Mouse (Mus musculus) cerebellum, postnatal 14 days (tissue): ENCODE data around the gene Erc2.

Source experiments
- DNase-seq, 2 experiments: peaks; one replicate each; pipeline ENCODE4 v3.0.0; 2021; ENCODE audit warnings: mixed read lengths in 2 of 2

Erc2 gene

GRCm38 (mm10) chr14:28238336-28239048 lies 616.3 kb downstream of the Erc2 start:
- DNase-seq = no peak

GRCm38 (mm10) chr14:28240111-28240510 lies 617.9 kb downstream of the Erc2 start:
- no peak for DNase-seq

GRCm38 (mm10) chr14:28242743-28243142 lies 620.5 kb downstream of the Erc2 start:
- no peak for DNase-seq

GRCm38 (mm10) chr14:28243474-28243873 lies 621.2 kb downstream of the Erc2 start:
- no peak for DNase-seq

- DNase-seq = peak in 1 of 2 experiments; percentile 10
Measured at GRCm38 (mm10) chr14:28262706-28263105, 640.5 kb downstream of the Erc2 start.

- DNase-seq = no peak
Measured at GRCm38 (mm10) chr14:28267367-28267766, 645.1 kb downstream of the Erc2 start.

- DNase-seq = no peak
Measured at GRCm38 (mm10) chr14:28271846-28272245, 649.6 kb downstream of the Erc2 start.

- no peak for DNase-seq
Measured at GRCm38 (mm10) chr14:28273669-28274068, 651.4 kb downstream of the Erc2 start.

GRCm38 (mm10) chr14:28274826-28275225 lies 652.6 kb downstream of the Erc2 start:
- DNase-seq = no peak

- no peak for DNase-seq
Measured at GRCm38 (mm10) chr14:28278951-28279350, 656.7 kb downstream of the Erc2 start.

GRCm38 (mm10) chr14:28280376-28280775 lies 658.1 kb downstream of the Erc2 start:
- DNase-seq = no peak

- peak in 1 of 2 experiments; percentile 9 for DNase-seq
Measured at GRCm38 (mm10) chr14:28283319-28284095, 661.3 kb downstream of the Erc2 start.

GRCm38 (mm10) chr14:28286511-28286910 lies 664.3 kb downstream of the Erc2 start:
- no peak for DNase-seq

- DNase-seq = no peak
Measured at GRCm38 (mm10) chr14:28288196-28288595, 666.0 kb downstream of the Erc2 start.

- DNase-seq = no peak
Measured at GRCm38 (mm10) chr14:28288926-28289325, 666.7 kb downstream of the Erc2 start.

GRCm38 (mm10) chr14:28293921-28294320 lies 671.7 kb downstream of the Erc2 start:
- DNase-seq = peak; percentile 18 to 37

GRCm38 (mm10) chr14:28295145-28295544 lies 672.9 kb downstream of the Erc2 start:
- no peak for DNase-seq

GRCm38 (mm10) chr14:28300095-28300494 lies 677.9 kb downstream of the Erc2 start:
- no peak for DNase-seq

- no peak for DNase-seq
Measured at GRCm38 (mm10) chr14:28301251-28301650, 679.0 kb downstream of the Erc2 start.

GRCm38 (mm10) chr14:28304131-28304530 lies 681.9 kb downstream of the Erc2 start:
- no peak for DNase-seq

- peak in 1 of 2 experiments; percentile 16 for DNase-seq
Measured at GRCm38 (mm10) chr14:28308661-28309060, 686.4 kb downstream of the Erc2 start.

GRCm38 (mm10) chr14:28316851-28317250 lies 694.6 kb downstream of the Erc2 start:
- DNase-seq = no peak

GRCm38 (mm10) chr14:28321916-28322534 lies 699.8 kb downstream of the Erc2 start:
- DNase-seq = no peak

GRCm38 (mm10) chr14:28323243-28323642 lies 701.0 kb downstream of the Erc2 start:
- DNase-seq = no peak
